Mouse (Mus musculus): ENCODE data around the gene Rangrf. TPM values are rescaled to one million over a fixed set of nuclear protein-coding genes. Genes with fewer than 3 reads are reported as not detected.
"Not testable (repeated sequence)": the region's sequence is repeated elsewhere in the genome, so short reads cannot be mapped to it uniquely, and the experiment has no call there.

Gene Rangrf
- polyA plus RNA-seq, 1 experiment from 2014 or later = 22.4 TPM

- Histone ChIP-seq H3K4me2 (ENCODE audit: low read length) (peak overlapping the region; percentile 91), H3K9me3 (ENCODE audit: control insufficient read depth, low read length) (no peaks in the 10 kb centered on the region), H3K4me3 (replicated peaks; ENCODE audit: low read depth, low read length) (no peak overlapping the region), H3K36me3 (ENCODE audit: control insufficient read depth, insufficient read depth, low read length) (no peaks in the 10 kb centered on the region), H3K9ac (replicated peaks; ENCODE audit: low read length) (no peak overlapping the region), H3K27ac (replicated peaks; ENCODE audit: low read depth, low read length) (no peak overlapping the region), H3K27me3 (ENCODE audit: control insufficient read depth, insufficient read depth, low read length) (no peaks in the 10 kb centered on the region), H3K4me1 (ENCODE audit: control insufficient read depth, insufficient read depth, low read length) (peaks cover 7% of the 10 kb centered on the region; the same call in 1 of the 2 replicates)
- WGBS = 86% methylated on average over 11 of the region's 11 CpGs
- no peak for ATAC-seq (ENCODE audit: low FRiP score, low TSS enrichment)
- DNase-seq = no peak
Measured at GRCm38 (mm10) chr11:68968752-68969151, 6.2 kb downstream of the Rangrf start.

GRCm38 (mm10) chr11:68967337-68968282, 7.4 kb downstream of the Rangrf start, which contains the start of gene Slc25a35:
TSS of gene Slc25a35 (plus strand) at chr11:68968131.
- Histone ChIP-seq H3K9ac (replicated peaks; ENCODE audit: low read length) (peak within 1 kb of the TSS; percentile 62), H3K27ac (replicated peaks; ENCODE audit: low read depth, low read length) (peak within 1 kb of the TSS; percentile 15; the same call in 1 of the 2 replicates), H3K4me2 (ENCODE audit: low read length) (peak within 1 kb of the TSS; percentile 91), H3K27me3 (ENCODE audit: control insufficient read depth, insufficient read depth, low read length) (no peaks in the 10 kb centered on the region), H3K4me3 (replicated peaks; ENCODE audit: low read depth, low read length) (peak within 1 kb of the TSS; percentile 61), H3K9me3 (ENCODE audit: control insufficient read depth, low read length) (no peaks in the 10 kb centered on the region), H3K4me1 (ENCODE audit: control insufficient read depth, insufficient read depth, low read length) (0 out of 2 replicates have a peak, but pooled peaks cover 3% of the 10 kb centered on the region), H3K36me3 (ENCODE audit: control insufficient read depth, insufficient read depth, low read length) (no peaks in the 10 kb centered on the region)
- ATAC-seq (ENCODE audit: low FRiP score, low TSS enrichment) = peak; percentile 95
- WGBS = under 1% methylated on average over 50 of the region's 50 CpGs
- DNase-seq = peak; percentile 94

- H3K27me3 ChIP-seq (ENCODE audit: control insufficient read depth, insufficient read depth, low read length) = no peaks in the 10 kb centered on the region
- no peak overlapping the region for H3K4me3 ChIP-seq (replicated peaks; ENCODE audit: low read depth, low read length)
- ATAC-seq (ENCODE audit: low FRiP score, low TSS enrichment) (no peak), DNase-seq (no peak)
- H3K4me2 ChIP-seq (ENCODE audit: low read length) = no peak overlapping the region
- H3K9me3 ChIP-seq (ENCODE audit: control insufficient read depth, low read length) = no peaks in the 10 kb centered on the region
- H3K36me3 ChIP-seq (ENCODE audit: control insufficient read depth, insufficient read depth, low read length) = no peaks in the 10 kb centered on the region
- H3K9ac ChIP-seq (replicated peaks; ENCODE audit: low read length) = no peak overlapping the region
- 0 out of 2 replicates have a peak, but pooled peaks cover 3% of the 10 kb centered on the region for H3K4me1 ChIP-seq (ENCODE audit: control insufficient read depth, insufficient read depth, low read length)
- no peak overlapping the region for H3K27ac ChIP-seq (replicated peaks; ENCODE audit: low read depth, low read length)
- 62% methylated on average over 1 of the region's 1 CpGs for WGBS
Measured at GRCm38 (mm10) chr11:68966554-68966953, 8.4 kb downstream of the Rangrf start.

GRCm38 (mm10) chr11:68965845-68966244, 9.1 kb downstream of the Rangrf start:
- H3K4me3 ChIP-seq (replicated peaks; ENCODE audit: low read depth, low read length) = no peak overlapping the region
- 31% methylated on average over 3 of the region's 3 CpGs for WGBS
- H3K4me1 ChIP-seq (ENCODE audit: control insufficient read depth, insufficient read depth, low read length) = 0 out of 2 replicates have a peak, but pooled peaks cover 3% of the 10 kb centered on the region
- no peak overlapping the region for H3K9ac ChIP-seq (replicated peaks; ENCODE audit: low read length)
- H3K36me3 ChIP-seq (ENCODE audit: control insufficient read depth, insufficient read depth, low read length) = no peaks in the 10 kb centered on the region
- no peaks in the 10 kb centered on the region for H3K9me3 ChIP-seq (ENCODE audit: control insufficient read depth, low read length)
- no peaks in the 10 kb centered on the region for H3K27me3 ChIP-seq (ENCODE audit: control insufficient read depth, insufficient read depth, low read length)
- no peak overlapping the region for H3K4me2 ChIP-seq (ENCODE audit: low read length)
- ATAC-seq (ENCODE audit: low FRiP score, low TSS enrichment) (no peak), DNase-seq (peak; percentile 81)
- H3K27ac ChIP-seq (replicated peaks; ENCODE audit: low read depth, low read length) = no peak overlapping the region

GRCm38 (mm10) chr11:68965050-68965449, 9.9 kb downstream of the Rangrf start:
- no peak overlapping the region for H3K4me2 ChIP-seq (ENCODE audit: low read length)
- ATAC-seq (ENCODE audit: low FRiP score, low TSS enrichment) (no peak), DNase-seq (no peak)
- H3K9ac ChIP-seq (replicated peaks; ENCODE audit: low read length) = no peak overlapping the region
- H3K4me1 ChIP-seq (ENCODE audit: control insufficient read depth, insufficient read depth, low read length) = 0 out of 2 replicates have a peak, but pooled peaks cover 3% of the 10 kb centered on the region
- no peaks in the 10 kb centered on the region for H3K36me3 ChIP-seq (ENCODE audit: control insufficient read depth, insufficient read depth, low read length)
- no peak overlapping the region for H3K27ac ChIP-seq (replicated peaks; ENCODE audit: low read depth, low read length)
- H3K27me3 ChIP-seq (ENCODE audit: control insufficient read depth, insufficient read depth, low read length) = no peaks in the 10 kb centered on the region
- no peak overlapping the region for H3K4me3 ChIP-seq (replicated peaks; ENCODE audit: low read depth, low read length)
- no peaks in the 10 kb centered on the region for H3K9me3 ChIP-seq (ENCODE audit: control insufficient read depth, low read length)

- ATAC-seq (ENCODE audit: low FRiP score, low TSS enrichment) (no peak), DNase-seq (no peak)
- 88% methylated on average over 2 of the region's 2 CpGs for WGBS
- H3K4me1 ChIP-seq (ENCODE audit: control insufficient read depth, insufficient read depth, low read length) = 0 out of 2 replicates have a peak, but pooled peaks cover 3% of the 10 kb centered on the region
- H3K36me3 ChIP-seq (ENCODE audit: control insufficient read depth, insufficient read depth, low read length) = no peaks in the 10 kb centered on the region
- H3K4me2 ChIP-seq (ENCODE audit: low read length) = no peak overlapping the region
- no peak overlapping the region for H3K4me3 ChIP-seq (replicated peaks; ENCODE audit: low read depth, low read length)
- H3K27ac ChIP-seq (replicated peaks; ENCODE audit: low read depth, low read length) = no peak overlapping the region
- no peaks in the 10 kb centered on the region for H3K27me3 ChIP-seq (ENCODE audit: control insufficient read depth, insufficient read depth, low read length)
- no peak overlapping the region for H3K9ac ChIP-seq (replicated peaks; ENCODE audit: low read length)
- H3K9me3 ChIP-seq (ENCODE audit: control insufficient read depth, low read length) = no peaks in the 10 kb centered on the region
Measured at GRCm38 (mm10) chr11:68963405-68963804, 11.6 kb downstream of the Rangrf start.

- DNase-seq; H3K27me3 ChIP-seq (ENCODE audit: control insufficient read depth, insufficient read depth, low read length); H3K36me3 ChIP-seq (ENCODE audit: control insufficient read depth, insufficient read depth, low read length); H3K4me1 ChIP-seq (ENCODE audit: control insufficient read depth, insufficient read depth, low read length); H3K9me3 ChIP-seq (ENCODE audit: control insufficient read depth, low read length); H3K27ac ChIP-seq (replicated peaks; ENCODE audit: low read depth, low read length); H3K4me3 ChIP-seq (replicated peaks; ENCODE audit: low read depth, low read length); ATAC-seq (ENCODE audit: low FRiP score, low TSS enrichment); H3K4me2 ChIP-seq (ENCODE audit: low read length); H3K9ac ChIP-seq (replicated peaks; ENCODE audit: low read length): not testable (repeated sequence)
- WGBS = 30% methylated on average over 11 of the region's 11 CpGs
Measured at GRCm38 (mm10) chr11:68962159-68962558, 12.8 kb downstream of the Rangrf start.

GRCm38 (mm10) chr11:68961596-68961995, 13.4 kb downstream of the Rangrf start:
- H3K36me3 ChIP-seq (ENCODE audit: control insufficient read depth, insufficient read depth, low read length) = no peaks in the 10 kb centered on the region
- no peak overlapping the region for H3K27ac ChIP-seq (replicated peaks; ENCODE audit: low read depth, low read length)
- no peak overlapping the region for H3K9ac ChIP-seq (replicated peaks; ENCODE audit: low read length)
- H3K4me1 ChIP-seq (ENCODE audit: control insufficient read depth, insufficient read depth, low read length) = no peaks in the 10 kb centered on the region
- DNase-seq (no peak), ATAC-seq (ENCODE audit: low FRiP score, low TSS enrichment) (no peak)
- H3K4me2 ChIP-seq (ENCODE audit: low read length) = no peak overlapping the region
- H3K27me3 ChIP-seq (ENCODE audit: control insufficient read depth, insufficient read depth, low read length) = no peaks in the 10 kb centered on the region
- WGBS = 87% methylated on average over 3 of the region's 3 CpGs
- H3K9me3 ChIP-seq (ENCODE audit: control insufficient read depth, low read length) = no peaks in the 10 kb centered on the region
- H3K4me3 ChIP-seq (replicated peaks; ENCODE audit: low read depth, low read length) = no peak overlapping the region

Measured in midbrain, embryonic 14.5 days (tissue).